Mouse (Mus musculus) E14TG2a.4 (cell line): Measurements from ENCODE around the gene Gdf15.

Experiments
- CTCF ChIP-seq: conservative IDR thresholded peaks from 2 replicates; pipeline ENCODE4 v1.5.1; 2014; ENCODE audit warnings: low read length
- NANOG ChIP-seq: IDR thresholded peaks from 2 replicates; pipeline ENCODE4 v1.6.1; 2014; ENCODE audit warnings: borderline replicate concordance, low read length, mixed read lengths

DNA sequence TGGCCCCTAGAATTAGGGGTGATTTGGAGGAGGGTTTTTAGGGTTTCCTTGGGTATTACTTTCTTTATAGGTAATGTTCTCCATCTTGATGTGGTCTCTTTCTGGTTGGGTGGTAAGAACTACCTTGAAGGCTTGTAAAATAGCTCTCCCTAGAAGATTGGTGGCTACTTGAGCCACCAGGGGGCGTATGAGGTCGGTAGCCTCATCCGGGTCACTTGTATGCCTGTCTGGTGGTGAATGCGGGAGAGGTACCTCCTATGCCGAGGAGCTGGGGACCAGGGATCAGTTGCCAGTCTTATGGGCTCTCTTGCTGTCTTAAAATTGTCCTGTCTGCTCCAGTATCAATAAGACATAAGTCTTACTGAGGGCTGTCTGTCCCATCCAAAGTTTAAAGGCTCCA is 7.2 kb downstream of the Gdf15 start:
- TF ChIP-seq CTCF = peak; percentile 25
- TF ChIP-seq NANOG = no peak
